In the genomic region with DNA sequence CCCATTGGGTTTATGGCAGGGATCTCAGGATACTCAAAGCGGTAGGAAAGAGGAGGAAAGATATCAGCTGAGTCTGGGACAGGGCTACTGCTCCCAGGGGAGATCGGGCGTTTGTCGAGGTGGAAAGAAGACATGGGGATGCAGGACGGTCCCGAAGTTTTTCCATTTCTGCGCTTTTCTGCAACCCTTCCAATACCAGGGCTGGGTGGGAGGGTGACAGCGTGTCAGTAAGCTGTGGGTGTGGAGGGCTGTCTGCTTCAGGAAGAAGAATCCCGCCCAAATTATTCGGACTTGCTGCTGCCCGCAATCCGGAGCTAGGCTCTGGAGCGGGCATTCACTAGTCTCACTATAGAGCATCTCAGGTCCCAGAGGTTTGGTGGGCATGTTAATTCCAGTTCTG, we compare ENCODE assay signal across 12 mouse cellular contexts. TPM values are rescaled to one million over a fixed set of nuclear protein-coding genes. Genes with fewer than 3 reads are reported as not detected.
A peak's percentile ranks its signal among the peaks of the same experiment; 100 is the strongest.
DNase-seq lines count a peak whose midpoint lies in the region; ATAC-seq lines count a peak whose summit lies in the region.
"Had no signal": no experiment of that assay in that cellular context is flagged by ENCODE, and none has a peak within 500 bp of the region (broad histone marks: within the 10 kb centered on the region; RNA-seq: fewer than 3 reads in every experiment).

No protein-coding gene starts in this region.

- no peak for DNase-seq in heart, postnatal 25 days (ENCODE audit: low spot score)
- peak; percentile 18 for DNase-seq in embryo, embryonic 11 days
- peak; percentile 91 for DNase-seq in midbrain, embryonic 11.5 days (ENCODE audit: low spot score, missing footprints)
- DNase-seq in adrenal gland, adult 8-10 months: no peak
- DNase-seq: adrenal gland, postnatal 14 days; liver, postnatal 0 days had no signal

- 12% methylated on average over 13 of the region's 13 CpGs for WGBS in heart, embryonic 13.5 days
- 12% methylated on average over 13 of the region's 13 CpGs for WGBS in embryonic facial prominence, embryonic 15.5 days
- WGBS in midbrain, embryonic 11.5 days: 8% methylated on average over 13 of the region's 13 CpGs
- 16% methylated on average over 13 of the region's 13 CpGs for WGBS in intestine, embryonic 16.5 days

- peaks cover 97% of the 10 kb centered on the region for H3K27me3 ChIP-seq in heart, embryonic 13.5 days (replicated peaks)
- peaks cover 67% of the 10 kb centered on the region for H3K27me3 ChIP-seq in embryonic facial prominence, embryonic 15.5 days
- H3K27me3 ChIP-seq in midbrain, embryonic 11.5 days (ENCODE audit: control insufficient read depth, insufficient read depth, low read length): peaks cover 43% of the 10 kb centered on the region
- H3K27me3 ChIP-seq in intestine, embryonic 16.5 days (replicated peaks; ENCODE audit: control insufficient read depth, insufficient read depth, low read length): peaks cover 46% of the 10 kb centered on the region

- H3K9ac ChIP-seq in heart, embryonic 13.5 days: no peak overlapping the region; the same call in 1 of the 2 replicates
- H3K9ac ChIP-seq in embryonic facial prominence, embryonic 15.5 days: no peak overlapping the region
- H3K9ac ChIP-seq in midbrain, embryonic 11.5 days (ENCODE audit: low read length): no peak overlapping the region
- no peak overlapping the region for H3K9ac ChIP-seq in intestine, embryonic 16.5 days (ENCODE audit: low read depth, low read length)
- H3K9ac ChIP-seq: liver, postnatal 0 days had no signal

- H3K27ac ChIP-seq in heart, embryonic 13.5 days (replicated peaks): no peak overlapping the region
- H3K27ac ChIP-seq in embryonic facial prominence, embryonic 15.5 days (replicated peaks): no peak overlapping the region
- H3K27ac ChIP-seq in midbrain, embryonic 11.5 days (ENCODE audit: low read depth, low read length): no peak overlapping the region
- H3K27ac ChIP-seq in intestine, embryonic 16.5 days (ENCODE audit: low read length): no peak overlapping the region

- H3K36me3 ChIP-seq in heart, embryonic 13.5 days: no peaks in the 10 kb centered on the region
- H3K36me3 ChIP-seq in embryonic facial prominence, embryonic 15.5 days: no peaks in the 10 kb centered on the region
- H3K36me3 ChIP-seq in midbrain, embryonic 11.5 days (ENCODE audit: control insufficient read depth, insufficient read depth, low read length): no peaks in the 10 kb centered on the region
- no peaks in the 10 kb centered on the region for H3K36me3 ChIP-seq in intestine, embryonic 16.5 days (ENCODE audit: control insufficient read depth, insufficient read depth, low read length)

- H3K4me2 ChIP-seq in heart, embryonic 13.5 days: peak overlapping the region; percentile 87
- H3K4me2 ChIP-seq in embryonic facial prominence, embryonic 15.5 days (replicated peaks): peak overlapping the region; percentile 91
- H3K4me2 ChIP-seq in midbrain, embryonic 11.5 days: peak overlapping the region; percentile 88; the same call in 1 of the 2 replicates
- no peak overlapping the region for H3K4me2 ChIP-seq in intestine, embryonic 16.5 days (ENCODE audit: low read depth, low read length)

- intact Hi-C loops in heart, postnatal 25 days (cut with DNase I): no loop called here

- H3K9me3 ChIP-seq in heart, embryonic 13.5 days: no peaks in the 10 kb centered on the region
- H3K9me3 ChIP-seq in embryonic facial prominence, embryonic 15.5 days (replicated peaks): no peaks in the 10 kb centered on the region
- no peaks in the 10 kb centered on the region for H3K9me3 ChIP-seq in midbrain, embryonic 11.5 days (ENCODE audit: control insufficient read depth, low read length)
- no peaks in the 10 kb centered on the region for H3K9me3 ChIP-seq in intestine, embryonic 16.5 days (ENCODE audit: control insufficient read depth, low read length)

- peak overlapping the region; percentile 57 for H3K4me3 ChIP-seq in heart, embryonic 13.5 days
- peak overlapping the region; percentile 52 for H3K4me3 ChIP-seq in embryonic facial prominence, embryonic 15.5 days (replicated peaks)
- no peak overlapping the region for H3K4me3 ChIP-seq in midbrain, embryonic 11.5 days (ENCODE audit: low read depth, low read length)
- H3K4me3 ChIP-seq in intestine, embryonic 16.5 days (ENCODE audit: low read length): no peak overlapping the region

- H3K4me1 ChIP-seq in heart, embryonic 13.5 days: peaks cover 17% of the 10 kb centered on the region
- H3K4me1 ChIP-seq in embryonic facial prominence, embryonic 15.5 days: peaks cover 17% of the 10 kb centered on the region
- H3K4me1 ChIP-seq in midbrain, embryonic 11.5 days (ENCODE audit: control insufficient read depth, insufficient read depth, low read length): peaks cover 4% of the 10 kb centered on the region; the same call in 1 of the 2 replicates
- H3K4me1 ChIP-seq in intestine, embryonic 16.5 days (ENCODE audit: control insufficient read depth, insufficient read depth, low read length): peaks cover 10% of the 10 kb centered on the region

- no peak for ATAC-seq in heart, embryonic 13.5 days (ENCODE audit: extremely low read depth, insufficient number of reproducible peaks, low FRiP score, low TSS enrichment)
- no peak for ATAC-seq in embryonic facial prominence, embryonic 15.5 days (ENCODE audit: insufficient number of reproducible peaks, low FRiP score, low TSS enrichment, low read depth)
- ATAC-seq in midbrain, embryonic 11.5 days (ENCODE audit: low FRiP score): no peak
- no peak for ATAC-seq in granulocyte monocyte progenitor cell, adult 5-6 weeks (replicated peaks; ENCODE audit: poor library complexity, severe bottlenecking)
- ATAC-seq in intestine, embryonic 16.5 days: no peak
- ATAC-seq: liver, postnatal 0 days had no signal

RNA-seq across cellular contexts. Expression of gene Acan, which starts 0.8 kb away (rescaled TPM):
- 1.2 and 1.6 TPM in 2 replicates for polyA plus RNA-seq in heart, embryonic 13.5 days (2015; fragmentation: Nextera tagmentation; extraction: Ambion mirVana)
- under 1 TPM; 0.20 to 0.29 TPM for total RNA-seq in heart, postnatal 25 days (2021)
- 16.4 and 26.3 TPM in 2 replicates for polyA plus RNA-seq in embryonic facial prominence, embryonic 15.5 days (2015; fragmentation: Nextera tagmentation; extraction: Ambion mirVana)
- polyA plus RNA-seq in midbrain, embryonic 11.5 days (2014; fragmentation: Nextera tagmentation; extraction: Ambion mirVana): not detected in 2 replicates
- not detected in 2 replicates for total RNA-seq in granulocyte monocyte progenitor cell, adult 5-6 weeks (2014; fragmentation: Nextera tagmentation)
- total RNA-seq in granulocyte monocyte progenitor cell, adult 5-6 weeks (2017): not detected in 2 replicates
- total RNA-seq in adrenal gland, adult 8-10 months (2022): 100 to 1,000 TPM in 1 of 4 experiments, 10 to 100 TPM in 1, 1 to 10 TPM in 2; 2.1 to 110 (median 45.0) TPM
- 0.15 and 0.28 TPM in 2 replicates for polyA plus RNA-seq in intestine, embryonic 16.5 days (2015; fragmentation: Nextera tagmentation; extraction: Ambion mirVana)
- total RNA-seq: hematopoietic stem cell, adult 5-6 weeks; megakaryocyte-erythroid progenitor cell, adult 5-6 weeks had no signal
- polyA plus RNA-seq: liver, postnatal 0 days had no signal

Comparison
In these comparisons a context has a peak if more than half of its experiments do, and no peak if none do; other contexts are left out.
1. H3K4me3 ChIP-seq: peak in heart, embryonic 13.5 days (single experiment) and embryonic facial prominence, embryonic 15.5 days (single experiment); none in midbrain, embryonic 11.5 days (single experiment) and intestine, embryonic 16.5 days (single experiment).
2. DNase-seq: peak in embryo, embryonic 11 days (single experiment) and midbrain, embryonic 11.5 days (single experiment); none in heart, postnatal 25 days (single experiment) and adrenal gland, adult 8-10 months (single experiment).